Mouse (Mus musculus) embryonic fibroblast, embryonic 13.5 days (primary cell): ENCODE data around the gene Poc5. TPM values are rescaled to one million over a fixed set of nuclear protein-coding genes. Genes with fewer than 3 reads are reported as not detected.

Source experiments
- H3K27ac ChIP-seq: 2 replicates; pipeline ENCODE4 v1.5.1; 2012; ENCODE audit warnings: low read length, control low read depth, inconsistent platforms; ENCODE audit not compliant: insufficient read depth
- H3K4me1 ChIP-seq: 2 replicates; pipeline ENCODE4 v1.6.1; 2011; ENCODE audit warnings: low read length; ENCODE audit not compliant: control insufficient read depth, insufficient read depth
- H3K4me3 ChIP-seq: 2 replicates; pipeline ENCODE4 v1.5.1; 2011; ENCODE audit warnings: mild to moderate bottlenecking, control low read depth, low read length; ENCODE audit not compliant: insufficient read depth
- CTCF ChIP-seq: IDR thresholded peaks from 2 replicates; pipeline ENCODE4 v1.5.1; 2011; ENCODE audit warnings: mild to moderate bottlenecking, control low read depth, low read length, moderate library complexity, borderline replicate concordance; ENCODE audit not compliant: insufficient read depth
- POLR2A ChIP-seq: IDR thresholded peaks from 2 replicates; pipeline ENCODE4 v1.6.1; 2011; ENCODE audit warnings: low read depth, mild to moderate bottlenecking, control low read depth, low read length, moderate library complexity
- polyA plus RNA-seq: library from polyadenylated mRNA; stranded (reverse); fragments of >200 nt; gene quantifications from 2 replicates; pipeline ENCODE4 v1.2.4, GENCODE M21; 2011; ENCODE audit warnings: low read depth; ENCODE audit not compliant: missing spikeins, insufficient read length

Poc5 gene
- polyA plus RNA-seq = 15.4 and 16.3 TPM in 2 replicates

- Histone ChIP-seq H3K4me3 (peak within 1 kb of the TSS; percentile 97), H3K4me1 (no peaks in the 10 kb centered on the region; the same call in 1 of the 2 replicates), H3K27ac (no peak within 1 kb of the TSS)
- TF ChIP-seq CTCF (no peak), POLR2A (peak; percentile 73)
Measured at GRCm38 (mm10) chr13:96388042-96388888, at the start of gene Poc5. TSS of gene Poc5 (plus strand) at chr13:96388294.

DNA sequence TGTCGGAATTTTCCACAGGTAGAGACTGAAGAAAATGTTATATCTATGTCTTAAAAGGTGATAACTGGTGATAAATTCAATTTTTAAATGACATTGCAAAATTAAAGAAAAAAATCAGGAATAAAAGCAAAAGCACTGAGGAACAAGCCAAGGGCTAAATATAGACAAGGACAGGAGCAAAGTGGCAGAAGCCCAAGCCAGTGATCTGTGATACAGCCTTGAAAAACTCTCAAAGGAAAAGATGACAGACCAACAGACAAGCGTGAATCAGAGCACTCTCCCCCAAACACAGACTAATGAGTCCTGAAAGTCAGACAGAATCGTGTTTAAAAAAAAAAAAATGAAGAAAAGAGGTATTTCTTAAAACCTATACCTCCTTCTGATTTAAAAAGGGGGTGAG is 46.6 kb upstream of the Poc5 start:
- Histone ChIP-seq H3K27ac (no peak overlapping the region), H3K4me3 (no peak overlapping the region), H3K4me1 (no peaks in the 10 kb centered on the region)
- no peak for TF ChIP-seq POLR2A
- no peak for TF ChIP-seq CTCF

DNA sequence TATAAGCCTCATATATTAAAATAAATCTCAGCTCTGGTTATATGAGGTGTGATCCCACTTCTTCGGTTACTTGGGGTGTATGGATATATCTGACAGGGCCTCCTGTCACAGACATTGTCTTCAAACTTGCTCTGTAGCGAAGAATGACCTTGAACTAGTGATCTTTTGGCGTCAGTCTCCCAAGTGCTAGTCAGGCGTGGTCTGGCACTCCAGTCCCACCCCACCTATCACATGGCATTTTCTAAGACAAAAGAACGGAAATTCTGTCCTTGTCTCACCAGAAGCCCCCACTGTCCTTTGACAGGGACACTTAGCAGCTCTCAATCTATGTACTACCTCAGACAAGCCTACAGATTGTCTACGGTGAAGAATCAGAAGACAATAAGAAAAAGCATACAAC is 43.3 kb upstream of the Poc5 start:
- H3K27ac ChIP-seq = no peak overlapping the region
- H3K4me3 ChIP-seq = no peak overlapping the region
- no peaks in the 10 kb centered on the region for H3K4me1 ChIP-seq
- TF ChIP-seq CTCF (no peak), POLR2A (no peak)

- no peak overlapping the region for H3K27ac ChIP-seq
- TF ChIP-seq POLR2A (no peak), CTCF (no peak)
- no peak overlapping the region for H3K4me3 ChIP-seq
- no peaks in the 10 kb centered on the region for H3K4me1 ChIP-seq
Measured at GRCm38 (mm10) chr13:96346581-96346980, 41.5 kb upstream of the Poc5 start.

GRCm38 (mm10) chr13:96350207-96350606 is 37.9 kb upstream of the Poc5 start:
- TF ChIP-seq POLR2A (no peak), CTCF (no peak)
- Histone ChIP-seq H3K4me1 (no peaks in the 10 kb centered on the region), H3K4me3 (no peak overlapping the region), H3K27ac (no peak overlapping the region)

DNA sequence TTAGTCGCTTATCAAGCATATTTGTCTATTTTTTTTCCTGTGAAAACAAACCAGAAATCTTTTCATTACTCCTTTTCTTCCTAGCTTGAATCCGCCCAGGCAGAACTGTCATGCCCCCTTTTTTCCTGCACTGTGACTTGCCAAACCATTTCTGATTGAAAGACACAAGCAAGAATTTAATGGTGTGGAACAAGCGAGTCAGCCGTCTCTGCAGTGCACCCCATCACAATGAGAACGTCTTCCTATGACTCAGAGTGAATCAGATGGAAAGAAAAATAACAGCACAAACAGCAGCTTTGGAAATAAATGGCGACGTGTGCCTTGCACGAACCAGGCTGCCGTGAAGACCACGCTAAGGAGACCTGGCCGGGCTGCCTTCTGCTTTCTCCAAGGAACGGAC is 36.8 kb upstream of the Poc5 start:
- Histone ChIP-seq H3K4me1 (no peaks in the 10 kb centered on the region), H3K4me3 (no peak overlapping the region), H3K27ac (no peak overlapping the region; the same call in 1 of the 2 replicates)
- TF ChIP-seq CTCF (no peak), POLR2A (no peak)

DNA sequence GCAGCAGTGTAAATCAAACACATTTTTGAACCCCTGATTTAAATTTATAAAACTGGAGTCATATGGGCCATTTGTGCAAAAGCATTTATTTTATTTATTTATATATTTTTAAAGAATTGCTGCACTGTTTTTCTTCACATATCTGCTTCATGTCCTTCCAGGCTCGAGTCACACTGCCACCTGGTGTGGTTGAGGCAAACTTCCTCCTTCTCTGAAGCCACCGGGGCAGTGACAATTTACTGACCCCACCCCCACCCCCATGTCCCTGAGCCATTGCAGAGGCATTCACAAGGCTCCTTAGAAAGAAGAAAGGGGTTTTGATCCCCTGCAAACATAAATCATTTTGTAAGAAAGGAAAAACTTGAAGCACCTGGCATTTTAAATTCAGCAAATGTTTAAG is 12.6 kb upstream of the Poc5 start:
- Histone ChIP-seq H3K4me1 (no peaks in the 10 kb centered on the region), H3K27ac (no peak overlapping the region), H3K4me3 (no peak overlapping the region)
- TF ChIP-seq POLR2A = no peak
- peak; percentile 19; the same call in 1 of the 2 replicates for TF ChIP-seq CTCF

DNA sequence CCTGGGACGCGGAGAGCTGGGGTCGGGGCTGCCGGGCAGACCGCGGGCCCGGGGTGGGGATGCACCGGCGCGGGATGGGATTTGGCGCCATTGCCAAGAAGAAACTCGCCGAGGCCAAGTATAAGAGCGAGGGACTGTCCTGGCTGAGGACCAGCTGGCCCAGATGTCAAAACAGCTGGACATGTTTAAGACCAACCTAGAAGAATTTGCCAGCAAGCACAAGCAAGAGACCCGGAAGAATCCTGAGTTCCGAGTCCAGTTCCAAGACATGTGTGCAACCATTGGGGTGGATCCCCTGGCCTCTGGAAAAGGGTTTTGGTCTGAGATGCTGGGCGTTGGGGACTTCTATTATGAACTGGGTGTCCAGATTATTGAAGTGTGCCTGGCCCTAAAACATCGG is 11.2 kb upstream of the Poc5 start:
- Histone ChIP-seq H3K4me3 (no peak overlapping the region), H3K27ac (no peak overlapping the region), H3K4me1 (no peaks in the 10 kb centered on the region)
- TF ChIP-seq POLR2A = no peak
- no peak for TF ChIP-seq CTCF

- Histone ChIP-seq H3K4me3 (no peak overlapping the region), H3K27ac (no peak overlapping the region), H3K4me1 (no peaks in the 10 kb centered on the region)
- no peak for TF ChIP-seq POLR2A
- no peak for TF ChIP-seq CTCF
Measured at GRCm38 (mm10) chr13:96377883-96378282, 10.2 kb upstream of the Poc5 start.

GRCm38 (mm10) chr13:96389301-96389700 is 1.2 kb downstream of the Poc5 start:
- H3K4me1 ChIP-seq = no peaks in the 10 kb centered on the region; the same call in 1 of the 2 replicates
- no peak for TF ChIP-seq CTCF
- TF ChIP-seq POLR2A = no peak
- no peak overlapping the region for H3K27ac ChIP-seq
- peak overlapping the region; percentile 97 for H3K4me3 ChIP-seq

- TF ChIP-seq POLR2A = no peak
- no peak for TF ChIP-seq CTCF
- no peaks in the 10 kb centered on the region for H3K4me1 ChIP-seq
Measured at GRCm38 (mm10) chr13:96401251-96401650, 13.2 kb downstream of the Poc5 start.

More at GRCm38 (mm10) chr13:96401251-96401650, 13.2 kb downstream of the Poc5 start:
- H3K4me3 ChIP-seq = no peak overlapping the region
- H3K27ac ChIP-seq = no peak overlapping the region
